Mouse (Mus musculus) limb, embryonic 11.5 days (tissue): ENCODE measurements around the gene Ly6g5b. TPM values are rescaled to one million over a fixed set of nuclear protein-coding genes. Genes with fewer than 3 reads are reported as not detected.

Experiments used
- ATAC-seq: fragments of 200-750 bp; cut with Nextera tagmentation; 2 replicates; pipeline ENCODE4 v1.8.0; 2017; ENCODE audit warnings: low read depth; ENCODE audit not compliant: insufficient number of reproducible peaks, low FRiP score, low TSS enrichment
- DNase-seq: peaks from one replicate; pipeline ENCODE4 v3.0.0-alpha.2; 2015; ENCODE audit warnings: low spot score
- H3K27ac ChIP-seq: fragments of 300-500 bp; sonication (generic); replicated peaks from 2 replicates; pipeline ENCODE4 v1.5.1; 2014; ENCODE audit warnings: low read depth, mild to moderate bottlenecking, low read length
- H3K27me3 ChIP-seq: fragments of 300-500 bp; sonication (generic); 2 replicates; pipeline ENCODE4 v1.6.1; 2014; ENCODE audit warnings: mild to moderate bottlenecking, low read length, mixed read lengths; ENCODE audit not compliant: control insufficient read depth, insufficient read depth
- H3K36me3 ChIP-seq: fragments of 300-500 bp; sonication (generic); 2 replicates; pipeline ENCODE4 v1.6.1; 2014; ENCODE audit warnings: mild to moderate bottlenecking, low read length, moderate library complexity, mixed read lengths; ENCODE audit not compliant: control insufficient read depth, insufficient read depth
- H3K4me1 ChIP-seq: fragments of 300-500 bp; sonication (generic); 2 replicates; pipeline ENCODE4 v1.6.1; 2014; ENCODE audit warnings: low read length, mixed read lengths; ENCODE audit not compliant: control insufficient read depth, insufficient read depth
- H3K4me2 ChIP-seq: fragments of 300-500 bp; sonication (generic); 2 replicates; pipeline ENCODE4 v1.6.1; 2014; ENCODE audit warnings: low read depth, mild to moderate bottlenecking, moderate library complexity; ENCODE audit not compliant: severe bottlenecking
- H3K4me3 ChIP-seq: fragments of 300-500 bp; sonication (generic); 2 replicates; pipeline ENCODE4 v1.5.1; 2014; ENCODE audit warnings: low read depth, low read length
- H3K9ac ChIP-seq: fragments of 300-500 bp; sonication (generic); 2 replicates; pipeline ENCODE4 v1.6.1; 2014; ENCODE audit warnings: mild to moderate bottlenecking, low read length
- H3K9me3 ChIP-seq: fragments of 300-500 bp; sonication (generic); 2 replicates; pipeline ENCODE4 v1.6.1; 2016; ENCODE audit warnings: low read length; ENCODE audit not compliant: control insufficient read depth
- WGBS: fragments of 180-500 bp; shearing (Covaris S2); extraction: QIAGEN DNeasy Blood & Tissue Kit; methylation state at CpG from one replicate; pipeline ENCODE4 v1.1.7; 2014; 5-methylcytosine and 5-hydroxymethylcytosine counted together
- polyA plus RNA-seq: library from polyadenylated mRNA; unstranded; fragments of >200 nt; fragmentation: Nextera tagmentation; extraction: Ambion mirVana; gene quantifications from 2 replicates; pipeline ENCODE4 v1.2.1, GENCODE M21; 2014

Gene Ly6g5b
- polyA plus RNA-seq, 1 experiment from 2014 or later: 0.75 TPM

DNA sequence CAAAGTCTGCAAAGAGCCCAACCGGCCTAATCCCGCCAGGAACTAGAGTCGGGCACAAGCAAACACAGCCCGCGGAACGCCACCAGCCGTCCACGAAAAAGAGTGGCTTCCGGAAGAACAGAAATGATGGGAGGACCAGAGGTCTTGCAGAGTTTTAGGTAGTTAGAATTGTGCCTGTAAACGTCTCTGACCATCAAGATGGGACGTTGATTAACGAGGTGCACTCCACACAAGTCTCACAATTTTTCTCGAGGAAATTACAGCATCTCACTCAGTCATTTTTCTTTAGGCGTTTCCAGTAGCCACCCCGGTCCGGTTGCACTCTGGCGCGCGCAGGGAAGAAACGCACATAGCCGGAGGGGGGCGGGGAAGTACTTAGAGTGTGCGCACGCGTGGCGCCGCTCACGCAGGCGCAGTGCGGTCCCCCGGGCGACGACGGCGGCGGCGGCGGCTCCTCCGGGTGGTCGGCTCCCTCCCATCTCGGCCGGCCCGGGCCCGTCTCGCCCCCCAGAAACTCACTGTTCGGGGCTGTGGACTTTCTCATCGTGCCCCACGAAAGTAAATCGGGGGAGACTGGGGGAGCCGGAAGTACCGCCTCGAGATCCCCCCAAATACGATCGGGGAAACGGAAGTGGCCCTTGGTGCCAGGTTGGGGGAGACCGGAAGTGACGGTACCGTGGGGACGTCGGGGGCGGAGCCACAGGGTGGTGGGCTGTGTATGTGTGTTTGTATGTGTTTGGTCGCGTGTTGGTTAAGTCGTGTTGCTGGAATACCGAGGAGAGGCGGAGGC is 19.8 kb upstream of the Ly6g5b start, which contains the start of gene Bag6:
Bag6 (plus strand) TSS at position 378 of the 790 bp plus-strand sequence.
- Histone ChIP-seq H3K4me3 (peak within 1 kb of the TSS; percentile 62), H3K4me1 (peaks cover 8% of the 10 kb centered on the region), H3K27me3 (no peaks in the 10 kb centered on the region), H3K27ac (peak within 1 kb of the TSS; percentile 81), H3K4me2 (peak within 1 kb of the TSS; percentile 62), H3K9ac (peak within 1 kb of the TSS; percentile 64), H3K36me3 (peaks cover 14% of the 10 kb centered on the region), H3K9me3 (no peaks in the 10 kb centered on the region)
- ATAC-seq (peak; percentile 90), DNase-seq (peak; percentile 96)
- under 1% methylated on average over 66 of the region's 66 CpGs for WGBS

DNA sequence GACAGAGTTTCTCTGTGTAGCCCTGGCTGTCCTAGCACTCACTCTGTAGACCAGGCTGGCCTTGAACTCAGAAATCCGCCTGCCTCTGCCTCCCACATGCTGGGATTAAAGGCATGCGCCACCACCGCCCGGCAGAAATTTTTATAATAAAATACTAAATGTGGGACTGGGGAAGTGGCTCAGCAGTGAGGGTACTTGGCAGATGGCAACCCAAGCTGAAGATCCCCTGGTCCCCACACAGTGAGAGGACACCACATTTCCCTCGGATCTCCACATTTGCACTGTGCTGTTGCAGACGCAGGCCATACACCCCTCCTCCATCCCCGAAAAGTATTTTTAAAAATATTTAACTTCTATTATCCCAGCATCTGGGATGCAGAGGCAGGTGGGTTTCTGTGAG is 18.3 kb upstream of the Ly6g5b start:
- DNase-seq (no peak), ATAC-seq (no peak)
- H3K4me3 ChIP-seq: no peak overlapping the region
- H3K27me3 ChIP-seq: no peaks in the 10 kb centered on the region
- H3K9ac ChIP-seq: no peak overlapping the region
- peaks cover 2% of the 10 kb centered on the region; the same call in 1 of the 2 replicates for H3K36me3 ChIP-seq
- 94% methylated on average over 7 of the region's 7 CpGs for WGBS
- H3K4me2 ChIP-seq: no peak overlapping the region
- peaks cover 8% of the 10 kb centered on the region for H3K4me1 ChIP-seq
- H3K27ac ChIP-seq: no peak overlapping the region
- no peaks in the 10 kb centered on the region for H3K9me3 ChIP-seq

DNA sequence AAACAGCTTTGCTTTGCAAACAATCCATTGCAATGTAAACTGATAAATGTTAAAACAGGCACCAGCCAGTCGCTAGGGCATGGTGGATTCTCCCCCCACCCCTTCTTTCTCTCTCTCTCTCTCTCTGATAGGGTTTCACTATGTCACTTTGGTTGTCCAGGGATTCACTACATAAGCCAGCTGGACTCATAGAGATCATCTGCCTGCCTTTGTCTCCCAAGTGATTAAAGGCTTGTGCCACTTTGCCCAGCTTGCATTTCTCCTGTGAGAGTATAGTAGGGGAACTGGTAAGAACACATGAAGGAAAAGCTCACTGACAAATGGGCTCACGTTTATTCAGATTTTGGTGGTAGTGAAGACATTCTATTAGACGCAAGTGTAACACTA is 16.9 kb upstream of the Ly6g5b start:
- Histone ChIP-seq H3K9ac (no peak overlapping the region), H3K27me3 (no peaks in the 10 kb centered on the region), H3K36me3 (no peaks in the 10 kb centered on the region), H3K4me2 (no peak overlapping the region), H3K4me1 (peaks cover 9% of the 10 kb centered on the region), H3K27ac (no peak overlapping the region), H3K9me3 (no peaks in the 10 kb centered on the region), H3K4me3 (no peak overlapping the region)
- ATAC-seq (no peak), DNase-seq (no peak)
- WGBS: 88% methylated on average over 3 of the region's 3 CpGs

DNA sequence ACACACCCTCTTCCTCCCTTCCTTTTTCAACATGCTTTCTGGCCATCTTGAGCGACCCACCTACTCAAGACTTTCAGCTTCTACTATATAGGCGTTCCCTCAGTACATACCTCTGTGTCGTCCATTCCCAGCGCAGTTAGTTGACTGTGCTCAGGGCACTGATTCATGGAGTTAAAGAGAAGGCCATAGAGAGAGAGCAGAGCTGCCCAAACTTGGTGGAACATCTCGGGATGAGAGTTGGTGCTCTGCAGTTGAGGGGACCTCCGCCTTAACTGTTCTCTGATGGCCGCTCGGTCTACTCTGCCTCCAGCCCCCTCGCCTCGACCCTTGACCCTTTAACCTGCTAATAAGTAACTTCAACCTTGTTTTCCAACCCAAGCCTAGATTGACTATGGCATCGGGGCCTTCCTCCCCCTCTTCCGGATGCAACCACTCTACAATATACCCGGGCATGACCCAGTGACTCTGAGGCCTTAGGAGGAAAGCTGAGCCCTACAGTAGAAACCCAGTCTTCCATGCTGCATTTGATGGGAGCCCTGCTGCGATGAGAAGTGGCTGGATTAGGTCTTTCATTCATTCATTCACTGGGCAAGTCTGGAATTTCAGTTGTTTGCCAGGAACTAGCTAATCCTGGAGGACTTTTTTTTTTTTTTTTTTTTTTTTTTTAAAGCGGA is 16.4 kb upstream of the Ly6g5b start, which contains the start of gene Apom:
Apom (minus strand) TSS at position 551 of the 674 bp plus-strand sequence.
- no peak for DNase-seq
- H3K4me1 ChIP-seq: peaks cover 10% of the 10 kb centered on the region
- 84% methylated on average over 15 of the region's 15 CpGs for WGBS
- H3K9ac ChIP-seq: no peak within 1 kb of the TSS
- H3K27me3 ChIP-seq: no peaks in the 10 kb centered on the region
- H3K27ac ChIP-seq: no peak within 1 kb of the TSS
- H3K9me3 ChIP-seq: no peaks in the 10 kb centered on the region
- H3K4me3 ChIP-seq: no peak within 1 kb of the TSS
- no peaks in the 10 kb centered on the region for H3K36me3 ChIP-seq
- ATAC-seq: no peak
- H3K4me2 ChIP-seq: no peak within 1 kb of the TSS

DNA sequence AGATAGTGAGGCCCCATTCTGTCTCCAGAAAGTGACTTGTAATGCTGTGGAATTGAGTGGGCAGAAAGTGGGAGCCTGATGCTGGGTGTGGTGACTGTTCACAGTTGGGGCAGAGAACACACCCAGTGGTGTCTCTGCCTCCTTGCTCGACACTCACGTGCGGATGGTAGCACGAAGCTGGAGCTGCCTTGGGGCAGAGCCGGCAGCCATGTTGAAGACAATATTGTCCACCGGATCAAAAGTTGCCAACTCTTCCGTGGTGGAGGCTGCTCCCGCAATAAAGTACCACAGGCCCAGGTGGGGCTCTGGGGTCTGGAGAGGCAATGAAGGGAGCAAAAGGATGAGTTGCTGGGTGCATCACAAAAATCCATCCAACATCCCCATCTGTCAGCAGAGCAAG is 15.8 kb upstream of the Ly6g5b start:
- H3K9ac ChIP-seq: no peak overlapping the region
- H3K27me3 ChIP-seq: no peaks in the 10 kb centered on the region
- 0 out of 2 replicates have a peak, but pooled peaks cover 8% of the 10 kb centered on the region for H3K4me1 ChIP-seq
- H3K36me3 ChIP-seq: no peaks in the 10 kb centered on the region
- ATAC-seq (no peak), DNase-seq (no peak)
- H3K9me3 ChIP-seq: no peaks in the 10 kb centered on the region
- no peak overlapping the region for H3K27ac ChIP-seq
- H3K4me2 ChIP-seq: no peak overlapping the region
- WGBS: 86% methylated on average over 8 of the region's 8 CpGs
- H3K4me3 ChIP-seq: no peak overlapping the region

DNA sequence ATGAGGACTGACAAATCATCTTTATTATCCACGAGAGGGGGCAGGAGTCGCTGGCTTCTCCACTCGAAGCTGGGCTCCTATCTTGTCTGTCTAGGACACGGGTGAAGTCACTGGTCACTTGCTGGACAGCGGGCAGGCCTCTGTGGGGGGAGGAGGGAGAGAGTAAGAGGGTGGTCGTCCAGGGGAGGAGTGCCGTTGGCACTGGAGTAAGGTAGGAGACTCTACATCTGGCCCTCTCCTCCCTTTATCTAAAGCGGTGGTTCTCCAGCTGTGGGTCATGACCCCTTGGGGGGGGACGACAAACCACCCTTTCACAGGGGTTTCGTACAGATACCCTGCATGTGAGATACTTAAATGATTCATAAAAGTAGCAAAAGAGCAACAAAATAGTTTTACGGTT is 13.8 kb upstream of the Ly6g5b start:
- no peaks in the 10 kb centered on the region for H3K27me3 ChIP-seq
- 78% methylated on average over 11 of the region's 11 CpGs for WGBS
- H3K4me1 ChIP-seq: peaks cover 12% of the 10 kb centered on the region; the same call in 1 of the 2 replicates
- H3K4me3 ChIP-seq: no peak overlapping the region
- ATAC-seq (no peak), DNase-seq (no peak)
- H3K36me3 ChIP-seq: 0 out of 2 replicates have a peak, but pooled peaks cover 3% of the 10 kb centered on the region
- H3K4me2 ChIP-seq: no peak overlapping the region
- no peaks in the 10 kb centered on the region for H3K9me3 ChIP-seq
- no peak overlapping the region for H3K27ac ChIP-seq
- no peak overlapping the region for H3K9ac ChIP-seq

DNA sequence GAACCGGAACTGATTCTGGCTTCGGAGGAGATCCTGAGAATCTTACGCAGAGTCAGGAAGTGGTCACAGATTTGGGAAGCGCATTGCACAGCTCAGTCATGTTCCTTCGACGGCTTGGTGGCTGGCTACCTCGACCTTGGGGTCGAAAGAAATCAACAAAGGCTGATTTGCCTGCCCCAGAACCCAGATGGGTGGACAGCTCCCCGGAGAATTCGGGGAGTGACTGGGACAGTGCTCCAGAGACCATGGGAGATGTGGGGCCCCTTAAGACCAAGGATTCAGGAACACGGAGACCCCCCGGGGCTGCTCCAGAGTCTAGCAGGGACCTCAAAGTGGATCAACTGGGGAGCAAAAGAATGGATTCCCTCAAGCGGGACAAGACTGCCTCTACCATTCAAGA is 11.8 kb upstream of the Ly6g5b start:
- Histone ChIP-seq H3K27me3 (no peaks in the 10 kb centered on the region), H3K9ac (no peak overlapping the region), H3K9me3 (no peaks in the 10 kb centered on the region), H3K27ac (no peak overlapping the region), H3K36me3 (0 out of 2 replicates have a peak, but pooled peaks cover 3% of the 10 kb centered on the region), H3K4me2 (peak overlapping the region; percentile 81), H3K4me3 (peak overlapping the region; percentile 66), H3K4me1 (peaks cover 12% of the 10 kb centered on the region; the same call in 1 of the 2 replicates)
- WGBS: 73% methylated on average over 13 of the region's 13 CpGs
- DNase-seq (no peak), ATAC-seq (no peak)

DNA sequence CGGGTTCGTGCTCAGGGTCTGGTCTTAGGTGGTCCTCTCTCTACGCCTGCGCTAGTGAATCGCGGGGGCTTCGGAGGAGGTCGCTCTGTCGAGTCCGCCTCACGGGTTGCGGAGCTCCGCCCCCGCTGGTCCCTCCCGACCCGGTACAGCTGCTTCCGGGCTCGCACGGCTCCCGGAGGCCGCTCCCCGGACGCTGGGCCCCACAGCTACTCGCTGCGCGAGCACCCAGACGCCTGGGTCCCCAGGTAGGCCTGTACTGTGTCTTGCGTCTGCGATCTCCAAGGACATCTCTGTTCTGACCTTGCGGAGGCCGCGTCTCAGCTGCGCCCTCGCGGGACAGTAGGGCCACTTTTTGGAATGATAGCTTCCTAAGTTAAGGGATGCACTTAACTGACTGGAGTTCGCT is 11.0 kb upstream of the Ly6g5b start, which contains the start of gene D17H6S53E:
D17H6S53E (plus strand) TSS at position 168 of the 406 bp plus-strand sequence.
- ATAC-seq (0 out of 2 replicates have a peak, but pooled peaks have one; percentile 15), DNase-seq (peak; percentile 80)
- Histone ChIP-seq H3K4me3 (peak within 1 kb of the TSS; percentile 66), H3K27me3 (no peaks in the 10 kb centered on the region), H3K9me3 (no peaks in the 10 kb centered on the region), H3K4me2 (peak within 1 kb of the TSS; percentile 81), H3K36me3 (0 out of 2 replicates have a peak, but pooled peaks cover 3% of the 10 kb centered on the region), H3K4me1 (peaks cover 12% of the 10 kb centered on the region; the same call in 1 of the 2 replicates), H3K9ac (peak within 1 kb of the TSS; percentile 84), H3K27ac (peak within 1 kb of the TSS; percentile 47; the same call in 1 of the 2 replicates)
- under 1% methylated on average over 33 of the region's 36 CpGs for WGBS
